ENCODE assay signal across 7 mouse cellular contexts in the genomic region with DNA sequence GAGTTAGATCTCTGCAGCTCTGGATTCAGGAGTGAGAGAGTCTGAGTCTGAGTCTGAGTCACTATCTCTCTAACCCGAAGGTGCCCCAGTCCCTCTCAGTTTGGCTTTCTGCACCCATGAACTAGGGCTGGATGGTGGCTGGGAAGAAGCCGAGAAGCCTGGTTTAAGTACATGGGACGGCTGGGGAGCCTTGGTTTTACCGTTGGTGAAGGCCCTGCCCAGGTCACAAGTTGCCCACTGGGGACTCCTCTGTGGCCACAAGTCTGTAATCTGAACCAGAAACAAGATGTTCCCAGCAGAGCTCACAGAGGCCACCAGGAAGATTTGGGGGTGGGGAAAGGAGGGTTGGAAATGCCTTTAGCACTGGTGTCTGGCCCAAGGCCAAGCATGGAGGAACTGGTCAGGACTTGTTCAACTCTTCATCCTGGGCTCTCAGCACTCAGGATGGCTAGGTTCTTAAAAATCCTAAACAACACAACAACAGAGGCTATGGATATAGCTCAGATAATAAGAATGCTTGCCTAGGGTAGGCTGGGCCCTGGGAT. TPM values are rescaled to one million over a fixed set of nuclear protein-coding genes. Genes with fewer than 3 reads are reported as not detected.
DNase-seq lines count a peak whose midpoint lies in the region; ATAC-seq lines count a peak whose summit lies in the region.

No protein-coding gene starts in this region.

- ATAC-seq in heart, embryonic 14.5 days (ENCODE audit: insufficient number of reproducible peaks, insufficient read depth, low FRiP score, low read depth) = no peak
- no peak for ATAC-seq in limb, embryonic 13.5 days (ENCODE audit: low FRiP score, low read depth)

- peak overlapping the region; percentile 35; the same call in 1 of the 2 replicates for H3K9ac ChIP-seq in heart, embryonic 14.5 days (ENCODE audit: low read length)
- H3K9ac ChIP-seq in limb, embryonic 13.5 days = peak overlapping the region; percentile 39; the same call in 1 of the 2 replicates

- peak; percentile 37 for DNase-seq in ovary, postnatal 36 days (ENCODE audit: low spot score)
- DNase-seq in ovary, postnatal 14 days (ENCODE audit: low spot score) = no peak
- DNase-seq in right cerebral cortex, adult 18-20 months = no peak
- no peak for DNase-seq in spleen, postnatal 36 days (ENCODE audit: low spot score in 2 of 2)
- no peak for DNase-seq in frontal cortex, postnatal 10 days (ENCODE audit: low spot score in 2 of 2)

- peaks cover 75 to 93% of the 10 kb centered on the region in 2 experiments for H3K4me1 ChIP-seq in heart, embryonic 14.5 days (ENCODE audit: control insufficient read depth in 2 of 2, insufficient read depth in 2 of 2, low read length in 2 of 2)
- peaks cover 84% of the 10 kb centered on the region for H3K4me1 ChIP-seq in limb, embryonic 13.5 days

- H3K27ac ChIP-seq in heart, embryonic 14.5 days (replicated peaks in 1 of 2; ENCODE audit: control insufficient read depth in 1 of 2, insufficient read depth in 1 of 2, low read depth in 2 of 2, low read length in 2 of 2) = peak overlapping the region; percentile 91
- H3K27ac ChIP-seq in limb, embryonic 13.5 days = peak overlapping the region; percentile 65; the same call in 1 of the 2 replicates

- 0 out of 2 replicates have a peak, but pooled peaks cover 2% of the 10 kb centered on the region for H3K36me3 ChIP-seq in heart, embryonic 14.5 days (ENCODE audit: control insufficient read depth, insufficient read depth, low read length)
- no peaks in the 10 kb centered on the region for H3K36me3 ChIP-seq in limb, embryonic 13.5 days

- H3K9me3 ChIP-seq in heart, embryonic 14.5 days (ENCODE audit: control insufficient read depth, low read length) = no peaks in the 10 kb centered on the region
- no peaks in the 10 kb centered on the region for H3K9me3 ChIP-seq in limb, embryonic 13.5 days

- 54% methylated on average over 4 of the region's 4 CpGs for WGBS in heart, embryonic 14.5 days
- 44% methylated on average over 4 of the region's 4 CpGs for WGBS in limb, embryonic 13.5 days

- H3K4me2 ChIP-seq in heart, embryonic 14.5 days (ENCODE audit: low read length) = peak overlapping the region; percentile 49
- H3K4me2 ChIP-seq in limb, embryonic 13.5 days (replicated peaks) = no peak overlapping the region

- no peaks in the 10 kb centered on the region for H3K27me3 ChIP-seq in heart, embryonic 14.5 days (ENCODE audit: control insufficient read depth, insufficient read depth, low read length)
- H3K27me3 ChIP-seq in limb, embryonic 13.5 days = peaks cover 17% of the 10 kb centered on the region; the same call in 1 of the 2 replicates

- no peak overlapping the region for H3K4me3 ChIP-seq in heart, embryonic 14.5 days (ENCODE audit: control insufficient read depth in 1 of 2, insufficient read depth in 1 of 2, low read depth in 1 of 2, low read length in 2 of 2)
- H3K4me3 ChIP-seq in limb, embryonic 13.5 days = no peak overlapping the region

RNA-seq across cellular contexts. Expression of a gene that starts 13.6 kb away (rescaled TPM):
- 328 and 342 TPM in 2 replicates for polyA plus RNA-seq in heart, embryonic 14.5 days (2014; fragmentation: Nextera tagmentation; extraction: Ambion mirVana)
- polyA plus RNA-seq in limb, embryonic 13.5 days (2015; fragmentation: Nextera tagmentation; extraction: Ambion mirVana) = 113 and 118 TPM in 2 replicates
